Mouse (Mus musculus) spleen, adult 2 months (tissue): ENCODE measurements at regions not wholly inside any gene's neighbourhood (a gene's known extent, or its start where the extent isn't known, plus 50 kb on each side); places are given as distances from the start of the nearest gene placed in this dataset.

Source experiments
- CTCF ChIP-seq: fragments of 200-500 bp; IDR thresholded peaks from 2 replicates; pipeline ENCODE4 v1.5.1; 2011; ENCODE audit warnings: mild to moderate bottlenecking, inconsistent platforms; ENCODE audit not compliant: insufficient read depth, insufficient read length, insufficient replicate concordance; ENCODE audit errors: extremely low read depth
- POLR2A ChIP-seq: fragments of 200-500 bp; IDR thresholded peaks from 2 replicates; pipeline ENCODE4 v1.6.1; 2011; ENCODE audit warnings: low read depth, low read length, inconsistent platforms

GRCm38 (mm10) chr8:12050841-12051240 lies 210.6 kb downstream of the Tex29 start:
- TF ChIP-seq CTCF = no peak
- no peak for TF ChIP-seq POLR2A
